Mouse (Mus musculus): Measurements from ENCODE around the gene Thop1. TPM values are rescaled to one million over a fixed set of nuclear protein-coding genes. Genes with fewer than 3 reads are reported as not detected.
A peak's percentile ranks its signal among the peaks of the same experiment; 100 is the strongest.

Gene Thop1
- total and polyA plus RNA-seq, 3 experiments, result 81.1 to 123 (median 94.5) TPM

- no peak overlapping the region for H3K4me2 ChIP-seq (ENCODE audit: insufficient read depth, low read depth, poor library complexity, severe bottlenecking)
Observed at GRCm38 (mm10) chr10:81036251-81036650, 33.6 kb upstream of the Thop1 start.

GRCm38 (mm10) chr10:81036988-81037580, 32.8 kb upstream of the Thop1 start, which contains the start of gene Slc39a3:
Gene Slc39a3 (minus strand): TSS chr10:81037426.
- no peak within 1 kb of the TSS for H3K9ac ChIP-seq (ENCODE audit: insufficient read depth, low read depth)
- H3K9me3 ChIP-seq (replicated peaks; ENCODE audit: low read length), result no peaks in the 10 kb centered on the region
- H3K4me3 ChIP-seq (replicated peaks in 1 of 3; ENCODE audit: low read depth in 2 of 3, low read length in 2 of 3, poor library complexity in 1 of 3), result peak within 1 kb of the TSS; percentile 66 to 71 (median 69)
- H3K27ac ChIP-seq (ENCODE audit: insufficient read depth, low read depth), result no peak within 1 kb of the TSS
- H3K79me2 ChIP-seq (replicated peaks; ENCODE audit: control insufficient read depth, extremely low read depth, insufficient read depth, poor library complexity, severe bottlenecking), result no peaks in the 10 kb centered on the region
- peaks cover 0 to 5% of the 10 kb centered on the region in 2 experiments; a peak in 2 of 4 replicates for H3K4me1 ChIP-seq (ENCODE audit: control insufficient read depth in 1 of 2, insufficient read depth in 2 of 2)
- dilution Hi-C loops (cut with MboI; ENCODE audit: extremely low pct_ligation_motif_present, extremely low pct_unique_long_range_greater_than_20kb, low sequenced_read_pairs), result no loop called here
- DNase-seq (ENCODE audit: extremely low read depth), result peak; percentile 99
- H3K36me3 ChIP-seq (replicated peaks in 1 of 2; ENCODE audit: control insufficient read depth in 1 of 2, insufficient read depth in 1 of 2, low read length in 1 of 2), result peaks cover 0 to 27% of the 10 kb centered on the region in 2 experiments
- no peaks in the 10 kb centered on the region for H3K27me3 ChIP-seq (replicated peaks)
- 0 out of 2 replicates have a peak within 1 kb of the TSS, but pooled peaks have one; percentile 14 for H3K4me2 ChIP-seq (ENCODE audit: insufficient read depth, low read depth, poor library complexity, severe bottlenecking)
- in situ Hi-C loops (cut with MboI; ENCODE audit: low pct_ligation_motif_present, low pct_unique_long_range_greater_than_20kb, low sequenced_read_pairs), result no loop called here
- TF ChIP-seq TBP (conservative IDR thresholded peaks at IDR 0.05; ENCODE audit: low read depth, low read length) (peak; percentile 51; the same call in 1 of the 2 replicates), MAZ (IDR thresholded peaks at IDR 0.05; ENCODE audit: low read depth, low read length) (peak; percentile 83), MAFK (IDR thresholded peaks at IDR 0.05; ENCODE audit: insufficient replicate concordance, low read length) (no peak), USF1 (IDR thresholded peaks at IDR 0.05; ENCODE audit: low read depth, low read length) (no peak), PAX5 (IDR thresholded peaks at IDR 0.05; ENCODE audit: low read length) (no peak), ELF1 (IDR thresholded peaks at IDR 0.05; ENCODE audit: low read depth, low read length) (peak; percentile 75), ZMIZ1 (IDR thresholded peaks at IDR 0.05; ENCODE audit: low read depth, low read length) (no peak), KAT2A (IDR thresholded peaks at IDR 0.05; ENCODE audit: insufficient replicate concordance, low read length) (peak; percentile 87; the same call in 1 of the 2 replicates), EP300 (IDR thresholded peaks at IDR 0.05; ENCODE audit: low read length) (no peak), CHD2 (IDR thresholded peaks at IDR 0.05; ENCODE audit: low read length) (peak; percentile 98), CHD1 (IDR thresholded peaks at IDR 0.05; ENCODE audit: low read depth, low read length) (no peak), MXI1 (IDR thresholded peaks at IDR 0.05; ENCODE audit: low read depth, low read length) (peak; percentile 93; the same call in 1 of the 2 replicates), USF2 (conservative IDR thresholded peaks at IDR 0.05; ENCODE audit: low read depth, low read length) (no peak), SIN3A (IDR thresholded peaks at IDR 0.05; ENCODE audit: low read length) (peak; percentile 99), TCF12 (IDR thresholded peaks at IDR 0.05; ENCODE audit: low read depth, low read length) (no peak), NRF1 (IDR thresholded peaks at IDR 0.05; ENCODE audit: low read depth, low read length) (peak; percentile 42; the same call in 1 of the 2 replicates), HCFC1 (IDR thresholded peaks at IDR 0.05; ENCODE audit: low read depth, low read length) (peak; percentile 94), MYC (IDR thresholded peaks at IDR 0.05; ENCODE audit: low read depth, low read length) (peak; percentile 77; the same call in 1 of the 2 replicates), ETS1 (conservative IDR thresholded peaks at IDR 0.05; ENCODE audit: low read depth, low read length) (no peak), ZNF384 (IDR thresholded peaks at IDR 0.05; ENCODE audit: low read depth, low read length) (no peak), MEF2A (IDR thresholded peaks at IDR 0.05; ENCODE audit: borderline replicate concordance, low read depth, low read length) (peak; percentile 38; the same call in 1 of the 2 replicates), GABPA (IDR thresholded peaks at IDR 0.05; ENCODE audit: insufficient replicate concordance, low read depth, low read length) (no peak), NELFE (IDR thresholded peaks at IDR 0.05; ENCODE audit: low read depth, low read length) (no peak; the same call in 1 of the 2 replicates), ZC3H11A (IDR thresholded peaks at IDR 0.05; ENCODE audit: low read depth, low read length) (no peak), IRF4 (IDR thresholded peaks at IDR 0.05; ENCODE audit: low read depth, low read length) (peak; percentile 64; the same call in 1 of the 2 replicates), CTCF (conservative IDR thresholded peaks at IDR 0.05 in 1 of 2, IDR thresholded peaks at IDR 0.05 in 1 of 2; ENCODE audit: low read depth in 2 of 2, low read length in 2 of 2) (no peak), RCOR1 (conservative IDR thresholded peaks at IDR 0.05; ENCODE audit: low read depth, low read length) (no peak), SMC3 (IDR thresholded peaks at IDR 0.05; ENCODE audit: low read depth, low read length) (peak; percentile 8; the same call in 1 of the 2 replicates), UBTF (IDR thresholded peaks at IDR 0.05; ENCODE audit: low read depth, low read length) (no peak)

More at GRCm38 (mm10) chr10:81036251-81036650, 33.6 kb upstream of the Thop1 start:
- H3K27ac ChIP-seq (ENCODE audit: insufficient read depth, low read depth), result no peak overlapping the region
- TF ChIP-seq CTCF (conservative IDR thresholded peaks at IDR 0.05 in 1 of 2, IDR thresholded peaks at IDR 0.05 in 1 of 2; ENCODE audit: low read depth in 2 of 2, low read length in 2 of 2) (peak in 1 of 2 experiments; percentile 59; a peak in 2 of 4 replicates), RAD21 (IDR thresholded peaks at IDR 0.05; ENCODE audit: low read depth, low read length) (peak; percentile 14), MXI1 (IDR thresholded peaks at IDR 0.05; ENCODE audit: low read depth, low read length) (no peak), BHLHE40 (IDR thresholded peaks at IDR 0.05; ENCODE audit: low read depth, low read length) (no peak), USF2 (conservative IDR thresholded peaks at IDR 0.05; ENCODE audit: low read depth, low read length) (no peak), SMC3 (IDR thresholded peaks at IDR 0.05; ENCODE audit: low read depth, low read length) (peak; percentile 29; the same call in 1 of the 2 replicates), KAT2A (IDR thresholded peaks at IDR 0.05; ENCODE audit: insufficient replicate concordance, low read length) (no peak)
- no peaks in the 10 kb centered on the region for H3K79me2 ChIP-seq (replicated peaks; ENCODE audit: control insufficient read depth, extremely low read depth, insufficient read depth, poor library complexity, severe bottlenecking)
- H3K4me3 ChIP-seq (replicated peaks in 1 of 3; ENCODE audit: low read depth in 2 of 3, low read length in 2 of 3, poor library complexity in 1 of 3), result no peak overlapping the region
- H3K9me3 ChIP-seq (replicated peaks; ENCODE audit: low read length), result no peaks in the 10 kb centered on the region
- in situ Hi-C loops (cut with MboI; ENCODE audit: low pct_ligation_motif_present, low pct_unique_long_range_greater_than_20kb, low sequenced_read_pairs) (no loop called here), dilution Hi-C loops (cut with MboI; ENCODE audit: extremely low pct_ligation_motif_present, extremely low pct_unique_long_range_greater_than_20kb, low sequenced_read_pairs) (no loop called here)
- DNase-seq (ENCODE audit: extremely low read depth), result peak; percentile 49
- H3K4me1 ChIP-seq (ENCODE audit: control insufficient read depth in 1 of 2, insufficient read depth in 2 of 2), result peaks cover 0 to 5% of the 10 kb centered on the region in 2 experiments; a peak in 2 of 4 replicates
- H3K27me3 ChIP-seq (replicated peaks), result no peaks in the 10 kb centered on the region
- peaks cover 0 to 29% of the 10 kb centered on the region in 2 experiments for H3K36me3 ChIP-seq (replicated peaks in 1 of 2; ENCODE audit: control insufficient read depth in 1 of 2, insufficient read depth in 1 of 2, low read length in 1 of 2)
- no peak overlapping the region for H3K9ac ChIP-seq (ENCODE audit: insufficient read depth, low read depth)

All from CH12.LX (cell line).